Mouse (Mus musculus) heart, postnatal 36 days (tissue): ENCODE data around the gene Enpp7. TPM values are rescaled to one million over a fixed set of nuclear protein-coding genes. Genes with fewer than 3 reads are reported as not detected.

Source experiments
- DNase-seq, 2 experiments: peaks; one replicate each; pipeline ENCODE4 v3.0.0; 2021 to 2022
- intact Hi-C: fragments of 180-260 bp; cut with DNase I; formaldehyde crosslinking; loops from one replicate; pipeline ENCODE4 v1.15.1; 2025
- total RNA-seq, 2 experiments: library from RNA; stranded (reverse); gene quantifications; 2 replicates each; pipeline ENCODE4 v1.2.3; 2021

Gene Enpp7
- total RNA-seq: not detected

- DNase-seq: no peak
- intact Hi-C loops: no loop called here
Measured at GRCm38 (mm10) chr11:118987999-118988398, at the start of gene Enpp7. Gene Enpp7, plus strand, starts transcription at chr11:118988188.

GRCm38 (mm10) chr11:118939731-118940130, 48.3 kb upstream of the Enpp7 start:
- DNase-seq: no peak
- intact Hi-C loops: no loop called here

GRCm38 (mm10) chr11:118940539-118940938, 47.4 kb upstream of the Enpp7 start:
- intact Hi-C loops: no loop called here
- DNase-seq: peak; percentile 17 to 24

GRCm38 (mm10) chr11:118941268-118941667, 46.7 kb upstream of the Enpp7 start:
- intact Hi-C loops: no loop called here
- no peak for DNase-seq

GRCm38 (mm10) chr11:118945868-118946267, 42.1 kb upstream of the Enpp7 start:
- intact Hi-C loops: no loop called here
- DNase-seq: no peak

GRCm38 (mm10) chr11:118955016-118955415, 33.0 kb upstream of the Enpp7 start:
- intact Hi-C loops: no loop called here
- DNase-seq: no peak

GRCm38 (mm10) chr11:118957070-118957471, 30.9 kb upstream of the Enpp7 start:
- DNase-seq: peak; percentile 58 to 62
- intact Hi-C loops: no loop called here

- intact Hi-C loops: no loop called here
- DNase-seq: no peak
Measured at GRCm38 (mm10) chr11:118960649-118961048, 27.3 kb upstream of the Enpp7 start.

GRCm38 (mm10) chr11:118962478-118962877, 25.5 kb upstream of the Enpp7 start:
- intact Hi-C loops: no loop called here
- DNase-seq: no peak

GRCm38 (mm10) chr11:118963926-118964325, 24.1 kb upstream of the Enpp7 start:
- DNase-seq: no peak
- intact Hi-C loops: no loop called here

GRCm38 (mm10) chr11:118965078-118965477, 22.9 kb upstream of the Enpp7 start:
- intact Hi-C loops: no loop called here
- no peak for DNase-seq

GRCm38 (mm10) chr11:118971470-118972034, 16.4 kb upstream of the Enpp7 start:
- peak in 1 of 2 experiments; percentile 32 for DNase-seq
- intact Hi-C loops: no loop called here

GRCm38 (mm10) chr11:118972431-118973377, 15.3 kb upstream of the Enpp7 start:
- intact Hi-C loops: no loop called here
- DNase-seq: no peak

- intact Hi-C loops: loop anchor here (2.0 kb wide), 3 partner anchors 64 to 232 kb away; partner anchors contain the start of gene Rbfox3
- no peak for DNase-seq
Measured at GRCm38 (mm10) chr11:118974340-118974739, 13.6 kb upstream of the Enpp7 start.

GRCm38 (mm10) chr11:118975427-118975826, 12.6 kb upstream of the Enpp7 start:
- DNase-seq: peak; percentile 65 to 72
- intact Hi-C loops: loop anchor here (2.0 kb wide), 3 partner anchors 65 to 233 kb away; partner anchors contain the start of gene Rbfox3

- intact Hi-C loops: loop anchor here (2.0 kb wide), 3 partner anchors 65 to 233 kb away; partner anchors contain the start of gene Rbfox3
- peak in 1 of 2 experiments; percentile 5 for DNase-seq
Measured at GRCm38 (mm10) chr11:118975917-118976316, 12.1 kb upstream of the Enpp7 start.

- no peak for DNase-seq
- intact Hi-C loops: no loop called here
Measured at GRCm38 (mm10) chr11:118980388-118980787, 7.6 kb upstream of the Enpp7 start.

GRCm38 (mm10) chr11:118981012-118981776, 6.8 kb upstream of the Enpp7 start:
- DNase-seq: peak in 1 of 2 experiments; percentile 6

GRCm38 (mm10) chr11:118982593-118983113, 5.3 kb upstream of the Enpp7 start:
- intact Hi-C loops: no loop called here
- no peak for DNase-seq

More at GRCm38 (mm10) chr11:118981012-118981776, 6.8 kb upstream of the Enpp7 start:
- intact Hi-C loops: no loop called here

GRCm38 (mm10) chr11:118985571-118985970, 2.4 kb upstream of the Enpp7 start:
- DNase-seq: no peak
- intact Hi-C loops: no loop called here
